ENCODE assay signal across 17 mouse cellular contexts in the genomic region with DNA sequence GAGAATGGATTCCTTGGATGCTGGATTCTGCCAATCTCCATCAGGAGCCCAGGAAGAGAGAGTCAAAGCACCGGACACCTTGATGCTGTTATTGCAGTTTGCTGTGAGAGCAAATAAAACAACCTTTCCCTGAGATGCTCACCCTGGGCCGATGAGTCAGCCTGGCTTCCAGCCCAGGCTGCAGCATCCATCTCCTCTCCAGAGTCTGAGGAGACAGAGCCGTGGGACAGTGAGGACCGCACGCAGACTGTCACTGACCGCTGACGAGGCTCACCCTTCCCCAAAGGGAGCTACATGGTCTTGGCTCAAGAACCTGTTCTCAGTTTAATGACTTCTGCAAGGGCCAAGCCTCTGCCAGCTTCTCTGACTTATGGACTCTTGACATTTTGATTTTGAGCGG. TPM values are rescaled to one million over a fixed set of nuclear protein-coding genes. Genes with fewer than 3 reads are reported as not detected.
A peak's percentile ranks its signal among the peaks of the same experiment; 100 is the strongest.
DNase-seq lines count a peak whose midpoint lies in the region; ATAC-seq and TF ChIP-seq lines count a peak whose summit lies in the region.
"Had no signal": no experiment of that assay in that cellular context is flagged by ENCODE, and none has a peak within 500 bp of the region (broad histone marks: within the 10 kb centered on the region; RNA-seq: fewer than 3 reads in every experiment).

No protein-coding gene starts in this region.

- ATAC-seq in cerebellum, adult (ENCODE audit: insufficient number of reproducible peaks, low FRiP score, low TSS enrichment) = peak; percentile 79; the same call in 1 of the 2 replicates
- no peak for ATAC-seq in kidney, embryonic 16.5 days (ENCODE audit: low FRiP score, low TSS enrichment)

- H3K4me1 ChIP-seq in cerebellum, adult 2 months (ENCODE audit: control insufficient read depth, insufficient read depth, low read length) = peaks cover 6% of the 10 kb centered on the region
- H3K4me1 ChIP-seq in kidney, embryonic 16.5 days (ENCODE audit: insufficient read depth, low read length) = no peaks in the 10 kb centered on the region
- H3K4me1 ChIP-seq: embryonic facial prominence, embryonic 15.5 days; forebrain, embryonic 12.5 days; liver, embryonic 15.5 days had no signal

- no peak for TF ChIP-seq POLR2A in cerebellum, adult 2 months (IDR thresholded peaks at IDR 0.05; ENCODE audit: borderline replicate concordance, insufficient read depth, low read length)

- no peaks in the 10 kb centered on the region for H3K36me3 ChIP-seq in kidney, embryonic 16.5 days (ENCODE audit: insufficient read depth, low read length)
- H3K36me3 ChIP-seq: embryonic facial prominence, embryonic 15.5 days; forebrain, embryonic 12.5 days; liver, embryonic 15.5 days; neural tube, embryonic 13.5 days had no signal

- H3K9ac ChIP-seq in kidney, embryonic 16.5 days (replicated peaks; ENCODE audit: low read length) = no peak overlapping the region
- H3K9ac ChIP-seq: embryonic facial prominence, embryonic 15.5 days; forebrain, embryonic 12.5 days; liver, embryonic 15.5 days; neural tube, embryonic 13.5 days had no signal

- 0 out of 2 replicates have a peak, but pooled peaks cover 5% of the 10 kb centered on the region for H3K9me3 ChIP-seq in kidney, embryonic 16.5 days (ENCODE audit: low read length)
- H3K9me3 ChIP-seq: liver, embryonic 15.5 days had no signal

- 18% methylated on average over 8 of the region's 8 CpGs for WGBS in cerebellum, adult 2 months
- 73% methylated on average over 8 of the region's 8 CpGs for WGBS in kidney, embryonic 16.5 days

- H3K27me3 ChIP-seq in cerebellum, adult 2 months (ENCODE audit: control insufficient read depth, insufficient read depth, low read length) = no peaks in the 10 kb centered on the region
- no peaks in the 10 kb centered on the region for H3K27me3 ChIP-seq in kidney, embryonic 16.5 days (ENCODE audit: insufficient read depth, low read length)
- H3K27me3 ChIP-seq: embryonic facial prominence, embryonic 15.5 days; forebrain, embryonic 12.5 days; liver, embryonic 15.5 days; neural tube, embryonic 13.5 days had no signal

- no peak overlapping the region for H3K4me3 ChIP-seq in cerebellum, adult 2 months (replicated peaks; ENCODE audit: insufficient read depth, low read depth, low read length)
- no peak overlapping the region for H3K4me3 ChIP-seq in kidney, embryonic 16.5 days (ENCODE audit: low read length)
- H3K4me3 ChIP-seq: embryonic facial prominence, embryonic 15.5 days; forebrain, embryonic 12.5 days; liver, embryonic 15.5 days; neural tube, embryonic 13.5 days had no signal

- no peak for TF ChIP-seq CTCF in cerebellum, adult 2 months (IDR thresholded peaks at IDR 0.05; ENCODE audit: borderline replicate concordance, insufficient read depth, low read depth, low read length)

- no peak overlapping the region for H3K4me2 ChIP-seq in kidney, embryonic 16.5 days (replicated peaks; ENCODE audit: low read depth, low read length)
- H3K4me2 ChIP-seq: embryonic facial prominence, embryonic 15.5 days; forebrain, embryonic 12.5 days; liver, embryonic 15.5 days; neural tube, embryonic 13.5 days had no signal

- DNase-seq in cerebellum, postnatal 4 days (ENCODE audit: low spot score in 2 of 2) = no peak
- DNase-seq in urinary bladder, postnatal 14 days (ENCODE audit: low spot score) = peak; percentile 6
- DNase-seq in urinary bladder, postnatal 36 days (ENCODE audit: low spot score in 2 of 2) = no peak
- DNase-seq in cerebellum, adult 2 months = peak; percentile 77 to 87
- DNase-seq in c-Kit-positive CD71-positive TER-119-positive erythroid progenitor cells, embryonic 14.5 days (ENCODE audit: low spot score) = no peak
- no peak for DNase-seq in heart, adult 11 months
- DNase-seq: heart, adult 18-20 months; kidney, adult 2 months; lung, postnatal 10 days; right cerebral cortex, postnatal 4 days; thymus, postnatal 25 days had no signal

- H3K27ac ChIP-seq in cerebellum, adult 2 months (ENCODE audit: insufficient read depth, low read length) = 0 out of 2 replicates have a peak overlapping the region, but pooled peaks have one; percentile 40
- H3K27ac ChIP-seq in kidney, embryonic 16.5 days (ENCODE audit: low read length) = no peak overlapping the region
- H3K27ac ChIP-seq: embryonic facial prominence, embryonic 15.5 days; forebrain, embryonic 12.5 days; liver, embryonic 15.5 days; neural tube, embryonic 13.5 days had no signal

RNA-seq across cellular contexts. Expression of a gene that starts 34.3 kb away (rescaled TPM):
- 73.4 and 80.5 TPM in 2 replicates for polyA plus RNA-seq in cerebellum, adult 2 months (2012; rRNA removed)
- polyA plus RNA-seq in kidney, embryonic 16.5 days (2015; fragmentation: Nextera tagmentation; extraction: Ambion mirVana) = 4.1 and 5.2 TPM in 2 replicates

Comparison
In these comparisons a context has a peak if more than half of its experiments do, and no peak if none do; other contexts are left out.
1. DNase-seq: peak in urinary bladder, postnatal 14 days (single experiment) and cerebellum, adult 2 months (2 of 2); none in cerebellum, postnatal 4 days (0 of 2), urinary bladder, postnatal 36 days (0 of 2), c-Kit-positive CD71-positive TER-119-positive erythroid progenitor cells, embryonic 14.5 days (single experiment) and heart, adult 11 months (single experiment).
2. RNA of a gene that starts 34.3 kb away (polyA plus RNA-seq): 73.4 to 80.5 TPM in cerebellum, adult 2 months; 4.1 to 5.2 TPM in kidney, embryonic 16.5 days; every median in the first group is over 10 times any median in the second.